Mouse (Mus musculus) testis, postnatal 14 days (tissue): ENCODE measurements at regions not wholly inside any gene's neighbourhood (a gene's known extent, or its start where the extent isn't known, plus 50 kb on each side); places are given as distances from the start of the nearest gene placed in this dataset.

Experiments
- DNase-seq: peaks from one replicate; pipeline ENCODE4 v3.0.0; 2021; ENCODE audit warnings: low spot score

DNA sequence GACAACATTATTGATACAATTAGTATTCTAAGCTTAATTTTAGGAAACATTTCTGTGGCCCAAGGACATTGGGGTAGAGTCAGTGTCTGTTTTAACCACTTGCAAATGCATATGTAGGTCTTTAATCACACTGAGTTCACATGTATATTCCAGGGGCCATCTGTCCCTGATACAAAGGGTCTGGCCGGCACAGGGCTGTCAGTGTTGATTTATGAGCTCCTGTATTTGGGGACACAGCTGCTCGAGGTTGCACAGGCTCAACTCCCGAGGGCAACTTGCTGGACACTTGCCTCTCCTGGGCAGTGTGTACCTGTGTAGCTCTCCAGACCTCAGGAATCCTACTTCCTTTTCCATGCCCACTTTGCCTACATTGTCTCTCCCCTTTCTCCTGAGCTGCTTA, 221.0 kb downstream of the Abcc12 start:
- no peak for DNase-seq

- peak; percentile 55 for DNase-seq
Observed at GRCm38 (mm10) chr8:86353816-86354215, 226.7 kb downstream of the Abcc12 start.

- DNase-seq = no peak
Observed at GRCm38 (mm10) chr8:86351545-86352190, 228.8 kb downstream of the Abcc12 start.

- no peak for DNase-seq
Observed at GRCm38 (mm10) chr8:86350128-86350527, 230.4 kb downstream of the Abcc12 start.

DNA sequence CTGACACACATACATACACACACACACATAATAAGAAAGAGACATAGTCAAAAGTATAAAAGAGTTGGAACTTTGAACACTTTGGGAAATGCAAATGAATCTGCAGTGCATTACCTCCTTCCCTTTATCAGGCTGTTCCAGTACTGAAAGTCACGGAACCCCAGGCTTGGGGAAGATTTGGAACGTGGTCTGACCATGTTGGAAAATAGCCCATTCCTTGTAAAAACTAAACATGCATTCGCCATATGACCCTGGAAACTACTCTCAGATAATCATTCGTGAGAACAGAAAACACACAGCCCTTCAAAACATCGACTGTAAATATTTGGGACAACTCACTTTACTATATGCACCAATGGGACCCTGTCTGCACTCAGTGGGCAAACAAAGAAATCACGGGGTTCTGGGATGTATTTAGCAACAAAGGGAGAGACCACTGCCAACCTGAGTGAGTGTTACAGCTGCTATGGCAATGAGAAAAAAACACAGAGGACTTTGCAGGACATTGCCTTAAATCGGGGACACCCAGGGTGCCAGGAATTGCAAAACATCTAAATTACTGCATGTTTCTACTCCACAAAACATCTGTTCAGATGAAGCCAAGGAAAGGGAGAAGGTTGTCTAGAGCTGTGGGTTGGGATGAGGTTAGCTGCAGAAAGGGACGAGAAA, 238.3 kb downstream of the Abcc12 start:
- no peak for DNase-seq

GRCm38 (mm10) chr8:86338574-86339264, 241.8 kb downstream of the Abcc12 start:
- DNase-seq = no peak

- no peak for DNase-seq
Observed at GRCm38 (mm10) chr8:86331383-86331782, 249.1 kb downstream of the Abcc12 start.

DNA sequence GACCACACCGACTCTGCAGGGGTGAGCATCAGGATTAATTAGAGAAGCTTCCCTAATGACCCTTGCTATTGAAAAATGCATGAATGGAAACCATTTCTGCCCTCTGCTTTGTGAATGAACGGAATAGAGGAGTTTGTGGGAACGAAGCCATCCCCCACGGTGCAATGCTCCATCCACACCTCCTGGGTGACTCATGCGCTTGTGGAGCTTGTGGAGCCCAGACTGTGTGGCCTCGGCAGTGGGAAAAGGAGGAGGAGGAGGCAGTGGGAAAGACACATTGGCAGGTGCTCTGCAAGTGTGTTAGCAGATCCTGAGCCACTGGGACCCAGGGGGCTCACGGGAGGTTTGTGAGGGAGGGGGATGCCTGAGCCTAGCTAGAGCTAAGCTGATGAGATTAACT, 251.9 kb downstream of the Abcc12 start:
- no peak for DNase-seq

GRCm38 (mm10) chr8:86327982-86328381, 252.5 kb downstream of the Abcc12 start:
- DNase-seq = no peak

- DNase-seq = no peak
Observed at GRCm38 (mm10) chr8:86325040-86325439, 255.4 kb downstream of the Abcc12 start.

- DNase-seq = no peak
Observed at GRCm38 (mm10) chr8:86324542-86324941, 255.9 kb downstream of the Abcc12 start.

GRCm38 (mm10) chr8:86323823-86324222, 256.7 kb downstream of the Abcc12 start:
- DNase-seq = no peak

DNA sequence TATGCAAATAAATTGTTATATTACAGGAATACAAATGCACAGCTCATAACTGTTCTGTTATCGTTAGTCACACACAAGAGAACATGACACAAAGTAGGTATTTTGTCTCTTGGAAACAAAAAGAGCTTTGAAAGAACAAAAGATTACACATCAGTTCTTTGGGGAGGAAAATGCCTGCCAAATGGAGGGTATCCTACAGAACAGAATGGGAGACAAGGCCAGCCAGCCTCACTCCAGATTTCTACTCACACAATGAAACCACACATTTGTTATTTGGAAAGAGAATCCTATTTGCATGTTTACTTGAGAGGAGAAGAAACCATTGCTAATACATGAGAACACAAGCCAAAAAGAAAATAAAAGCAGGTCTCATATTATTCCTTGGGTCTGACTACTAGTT, 258.0 kb downstream of the Abcc12 start:
- DNase-seq = peak; percentile 19

DNA sequence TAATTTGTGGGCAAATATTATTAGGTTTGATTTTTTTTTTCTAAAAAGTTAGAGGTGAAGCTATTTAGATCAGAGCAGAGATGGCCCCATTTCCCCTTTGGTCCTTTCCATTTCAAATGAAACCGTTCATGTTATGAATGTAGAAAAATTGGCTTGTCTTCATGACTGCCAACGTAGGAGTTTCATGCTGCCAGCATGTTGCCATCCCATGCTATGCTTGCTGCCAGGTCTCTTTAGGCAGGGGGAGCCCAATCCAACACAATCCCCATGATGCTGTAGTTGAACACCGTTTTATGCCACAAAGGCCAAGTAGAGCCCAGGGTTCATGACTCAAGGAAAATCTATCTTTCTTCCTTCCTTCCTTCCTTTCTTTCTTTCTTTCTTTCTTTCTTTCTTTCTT, 259.5 kb downstream of the Abcc12 start:
- DNase-seq = no peak

DNA sequence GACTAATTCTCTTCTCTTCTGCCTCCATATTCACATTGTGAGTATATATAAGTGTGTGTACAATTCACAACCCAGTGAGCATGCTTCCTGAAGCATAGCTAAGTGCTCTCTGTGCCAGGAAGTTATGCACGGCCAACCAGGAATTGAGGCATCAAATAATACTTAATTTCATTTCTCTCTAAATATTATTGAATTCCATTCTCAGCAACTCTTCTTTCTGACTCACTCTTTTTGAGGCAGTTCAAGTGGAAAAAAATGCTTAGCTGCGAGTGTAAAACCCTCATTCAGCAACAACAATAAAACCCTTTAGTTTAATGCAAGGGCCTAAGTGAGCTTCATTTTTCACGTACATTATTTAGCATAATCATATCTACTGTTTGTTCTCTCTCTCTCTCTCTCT, 262.0 kb downstream of the Abcc12 start:
- no peak for DNase-seq

GRCm38 (mm10) chr8:86316236-86316635, 264.2 kb downstream of the Abcc12 start:
- no peak for DNase-seq

DNA sequence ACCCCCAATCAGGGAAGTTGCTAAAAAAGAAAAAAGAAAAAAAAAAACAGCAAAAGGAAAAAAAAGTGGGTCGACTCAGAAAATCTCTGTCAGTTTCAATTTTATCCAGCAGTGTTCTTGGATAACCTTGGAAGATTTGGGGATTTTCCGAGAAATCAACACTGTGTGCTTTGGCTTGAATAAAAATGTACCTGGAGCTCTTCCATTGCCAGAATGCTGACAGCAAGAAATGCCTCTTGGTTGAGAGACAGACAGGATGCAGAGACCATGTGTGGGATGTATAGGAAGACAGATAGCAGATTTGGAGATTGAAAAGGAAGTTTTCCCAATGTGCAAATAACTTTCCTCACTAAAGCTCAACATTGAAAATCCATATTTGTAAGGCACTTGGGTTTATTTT, 271.0 kb downstream of the Abcc12 start:
- no peak for DNase-seq

- DNase-seq = no peak
Observed at GRCm38 (mm10) chr8:86307339-86307738, 273.1 kb downstream of the Abcc12 start.

DNA sequence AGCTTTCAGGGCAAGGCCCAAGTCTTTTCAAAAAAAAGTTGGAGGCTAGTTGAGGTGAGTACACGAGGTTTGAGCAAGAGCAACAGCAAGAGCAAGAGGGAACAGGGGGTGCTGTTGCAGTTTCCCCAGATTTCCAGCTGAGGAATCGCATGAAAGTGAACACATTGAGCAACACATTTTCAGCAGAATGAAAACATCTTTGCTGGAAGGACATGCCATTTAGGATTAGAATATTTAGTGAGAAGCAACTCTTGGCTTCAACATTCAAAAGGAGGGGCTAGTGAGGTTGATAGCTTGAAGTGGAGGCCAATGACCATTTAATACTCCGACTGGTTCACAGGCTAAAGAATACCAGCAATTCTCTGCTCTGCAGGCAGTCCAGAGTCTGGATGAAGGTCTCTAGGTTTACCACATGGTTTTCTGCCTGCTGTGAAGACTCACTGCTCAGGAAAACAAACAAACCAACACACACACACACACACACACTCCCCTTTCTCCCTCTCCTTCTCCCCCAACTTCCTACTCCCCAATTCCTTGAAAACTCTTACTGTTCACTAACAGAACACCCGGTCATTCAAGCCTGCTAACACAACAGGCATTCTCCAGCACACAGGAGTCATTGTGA, 278.5 kb downstream of the Abcc12 start:
- DNase-seq = no peak

DNA sequence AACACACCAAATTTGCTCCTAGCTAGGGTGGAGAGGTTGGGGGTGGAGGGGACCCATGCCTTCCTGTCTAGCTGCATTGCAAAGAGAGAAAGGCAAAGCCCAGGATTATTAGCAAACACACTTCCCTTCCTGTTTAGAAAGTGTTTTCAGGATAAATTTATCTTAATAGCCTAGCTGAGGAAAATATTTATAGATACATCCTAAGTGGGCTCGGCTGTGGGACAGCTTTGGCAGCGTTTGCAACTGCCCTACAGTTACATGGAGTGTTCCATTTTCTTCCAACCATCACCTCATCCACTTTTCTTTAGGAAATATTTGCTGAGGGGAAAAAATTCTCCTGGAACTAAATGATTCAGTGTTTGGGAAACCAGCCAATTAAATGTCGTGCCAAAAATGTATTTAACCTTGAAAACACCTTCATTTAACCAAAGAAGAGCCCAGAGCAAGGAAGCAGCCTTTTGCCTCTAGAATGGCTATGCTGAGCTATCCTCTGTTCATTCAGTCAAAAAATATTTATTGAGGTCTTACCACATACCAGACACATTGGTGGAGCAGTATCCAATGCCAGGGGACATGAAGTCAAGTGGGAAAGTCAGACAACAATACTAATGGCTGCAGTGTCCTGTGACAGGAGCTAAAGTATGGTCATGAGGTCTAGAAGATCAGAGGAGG, 291.6 kb downstream of the Abcc12 start:
- DNase-seq = no peak

DNA sequence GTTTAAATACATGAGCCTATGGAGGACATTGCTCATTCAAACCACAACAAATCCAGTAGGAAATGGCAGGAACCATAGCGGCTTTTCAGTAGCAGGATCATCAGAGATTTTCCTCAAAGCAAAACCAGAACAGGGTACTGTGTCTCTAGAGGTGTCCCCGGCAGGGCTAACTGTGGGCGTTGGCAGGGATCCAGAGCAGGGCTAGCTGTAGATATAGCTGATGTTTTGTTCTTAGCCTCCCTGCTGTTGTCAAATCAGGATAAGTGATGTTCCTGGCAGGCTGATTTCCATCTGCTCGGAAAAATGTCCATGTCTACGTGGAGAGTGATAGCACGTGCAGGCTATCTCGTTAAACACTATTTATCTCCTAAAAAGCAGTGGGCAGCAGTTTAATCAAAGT, 297.6 kb downstream of the Abcc12 start:
- no peak for DNase-seq

DNA sequence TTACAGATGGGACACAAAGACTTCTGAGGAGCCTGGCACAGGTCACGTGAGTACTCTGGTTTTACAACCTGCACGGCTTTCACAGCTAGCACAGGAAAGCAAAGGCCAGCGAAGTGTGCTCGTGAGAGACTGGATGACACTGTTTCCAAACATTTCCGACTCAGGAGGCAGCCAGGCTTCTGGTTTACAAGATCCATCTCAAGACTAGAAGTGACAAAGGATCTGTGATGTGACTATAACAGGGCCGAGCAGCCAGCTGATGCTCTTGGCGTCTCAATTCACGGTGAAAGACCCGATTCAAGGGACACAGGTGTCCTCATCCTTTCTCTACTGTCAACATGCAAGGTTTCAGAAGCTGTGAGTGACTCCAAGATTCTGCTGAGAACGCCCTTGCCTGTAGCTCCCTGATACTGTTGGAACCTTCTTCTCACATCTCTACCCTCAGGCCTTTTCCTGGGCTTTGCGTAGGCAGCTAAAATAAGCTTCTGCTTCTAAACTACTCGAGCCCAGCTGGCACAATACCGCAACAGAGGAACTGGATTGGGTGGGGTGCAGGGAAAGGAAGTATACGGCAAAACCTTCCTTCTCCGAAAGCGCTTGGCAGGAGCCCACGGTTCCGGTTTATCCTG, 300.3 kb downstream of the Abcc12 start:
- no peak for DNase-seq
